Mouse (Mus musculus): Measurements from ENCODE around the gene Dazap2. TPM values are rescaled to one million over a fixed set of nuclear protein-coding genes. Genes with fewer than 3 reads are reported as not detected.

Dazap2 gene
- total RNA-seq, 2 experiments from 2014 or later, result 145 to 156 TPM

- no peak for DNase-seq (ENCODE audit: low spot score)
- intact Hi-C loops (cut with DNase I), result no loop called here
These were observed 52.9 kb downstream of the Dazap2 start for GRCm38 (mm10) chr15:100667871-100668545.

GRCm38 (mm10) chr15:100669337-100669736, 54.2 kb downstream of the Dazap2 start, which contains the start of gene Bin2:
Gene Bin2, minus strand, starts transcription at chr15:100669553.
- no peak for DNase-seq (ENCODE audit: low spot score)
- intact Hi-C loops (cut with DNase I), result no loop called here

- DNase-seq (ENCODE audit: low spot score), result no peak
These were observed 54.9 kb downstream of the Dazap2 start for GRCm38 (mm10) chr15:100670004-100670403.

More at GRCm38 (mm10) chr15:100670004-100670403, 54.9 kb downstream of the Dazap2 start:
- intact Hi-C loops (cut with DNase I), result no loop called here

Small RNAs within 50 kb of the gene (microRNA-seq; reads per million reads assigned to microRNA genes)
- not detected for gene Mir6961

Other genes starting within 250 kb of the Dazap2 start
- not detected for gene Gm5475, start 193.2 kb upstream of the Dazap2 start, total RNA-seq (2021)
- 10 to 100 TPM; 52.6 to 56.9 TPM for gene Slc11a2, start 190.3 kb upstream of the Dazap2 start, total RNA-seq (2021)
- gene Letmd1, start 146.3 kb upstream of the Dazap2 start, total RNA-seq (2021), result 10 to 100 TPM; 13.6 to 14.6 TPM
- 1 to 10 TPM; 2.5 to 2.9 TPM for gene Csrnp2, start 119.9 kb upstream of the Dazap2 start, total RNA-seq (2021)
- 10 to 100 TPM; 12.6 to 13.3 TPM for gene Tfcp2, start 63.3 kb upstream of the Dazap2 start, total RNA-seq (2021)
- 10 to 100 TPM; 10.5 to 10.9 TPM for gene Pou6f1, start 15.4 kb upstream of the Dazap2 start, total RNA-seq (2021)
- gene Smagp, start 21.6 kb downstream of the Dazap2 start, total RNA-seq (2021), result 10 to 100 TPM; 13.7 to 15.5 TPM
- 1 to 10 TPM; 1.2 to 1.7 TPM for gene Bin2, start 54.2 kb downstream of the Dazap2 start, total RNA-seq (2021)
- under 1 TPM; 0.42 to 0.52 TPM for gene Cela1, start 72.6 kb downstream of the Dazap2 start, total RNA-seq (2021)
- gene Galnt6, start 114.0 kb downstream of the Dazap2 start, total RNA-seq (2021), result 1 to 10 TPM in 1 of 2 experiments, under 1 TPM in 1; 0.99 to 1.2 TPM
- gene Slc4a8, start 146.4 kb downstream of the Dazap2 start, total RNA-seq (2021), result 1 to 10 TPM; 3.0 to 3.9 TPM

Measured in heart, postnatal 25 days (tissue).